Mouse (Mus musculus) urinary bladder, postnatal 4 days (tissue): Measurements from ENCODE around the gene Olfr26.
"Not testable (repeated sequence)": the region's sequence is repeated elsewhere in the genome, so short reads cannot be mapped to it uniquely, and the experiment has no call there.

Experiments used
- DNase-seq, 2 experiments: peaks; one replicate each; pipeline ENCODE4 v3.0.0; 2021 to 2022; ENCODE audit warnings: low spot score in 2 of 2

Olfr26 gene

DNA sequence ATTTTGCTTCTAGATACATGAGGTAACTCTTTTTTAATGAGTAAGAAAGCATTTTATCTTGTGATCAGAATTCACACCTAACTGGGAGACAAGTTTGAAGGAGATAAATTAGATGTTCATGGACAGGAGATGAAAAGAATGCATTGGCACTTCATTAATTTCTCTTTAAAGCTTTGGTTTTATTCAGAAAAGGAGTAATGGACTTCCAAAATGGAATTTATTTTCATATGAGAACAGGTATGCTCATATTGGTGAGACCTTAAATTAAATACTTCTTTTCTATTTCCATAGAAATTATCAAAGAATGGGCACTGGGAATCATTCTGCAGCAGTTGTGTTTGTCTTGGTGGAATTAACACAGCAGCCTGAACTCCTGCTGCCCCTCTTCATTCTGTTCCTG, at the start of gene Olfr26:
TSS of gene Olfr26 (plus strand) at position 301 of the 400 bp plus-strand sequence.
- DNase-seq, result no peak

DNA sequence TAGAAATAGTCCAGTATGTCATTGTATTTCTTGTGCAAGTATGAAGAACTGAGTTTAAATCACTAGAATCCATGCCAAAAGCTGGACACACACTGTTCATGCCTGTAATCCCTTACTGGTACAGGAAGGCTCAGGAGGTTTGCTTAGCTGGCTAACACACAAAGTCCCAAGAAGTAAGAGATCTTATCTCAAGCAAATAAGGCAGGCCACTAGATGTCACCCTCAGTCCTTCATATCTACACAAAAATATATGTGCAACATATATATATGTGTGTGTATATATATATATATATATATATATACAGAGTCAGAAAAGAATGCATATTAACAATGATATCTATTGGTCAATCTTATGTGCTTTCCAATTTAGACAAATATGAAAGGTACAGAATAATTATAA, 49.2 kb upstream of the Olfr26 start:
- DNase-seq, result no peak

- no peak for DNase-seq
Measured at GRCm38 (mm10) chr9:38814314-38814713, 40.5 kb upstream of the Olfr26 start, which contains the start of gene Olfr922. Gene Olfr922, plus strand, starts transcription at chr9:38814614.

DNA sequence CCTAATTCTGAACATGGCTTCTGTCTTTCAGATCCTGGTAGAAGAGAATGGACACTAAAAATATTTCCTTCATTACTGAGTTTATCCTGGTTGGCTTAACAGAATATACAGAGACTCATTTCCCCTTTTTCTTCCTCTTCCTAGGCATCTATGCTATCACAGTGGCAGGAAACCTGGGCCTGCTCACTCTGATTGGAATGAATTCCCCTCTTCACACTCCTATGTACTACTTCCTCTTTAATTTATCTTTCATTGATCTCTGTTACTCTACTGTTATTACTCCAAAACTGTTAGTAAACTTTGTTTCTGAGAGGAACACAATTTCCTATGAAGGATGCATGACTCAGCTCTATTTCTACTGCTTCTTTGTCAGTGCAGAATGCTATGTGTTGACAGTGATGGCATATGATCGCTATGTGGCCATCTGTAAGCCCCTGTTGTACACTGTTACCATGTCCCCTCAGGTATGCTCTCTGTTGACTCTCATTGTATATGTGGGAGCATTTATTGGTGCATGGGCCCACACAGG, 39.3 kb upstream of the Olfr26 start:
- no peak for DNase-seq

GRCm38 (mm10) chr9:38826245-38826644, 28.6 kb upstream of the Olfr26 start, which contains the start of gene Olfr923:
Gene Olfr923, plus strand, starts transcription at chr9:38826545.
- DNase-seq, result no peak

DNA sequence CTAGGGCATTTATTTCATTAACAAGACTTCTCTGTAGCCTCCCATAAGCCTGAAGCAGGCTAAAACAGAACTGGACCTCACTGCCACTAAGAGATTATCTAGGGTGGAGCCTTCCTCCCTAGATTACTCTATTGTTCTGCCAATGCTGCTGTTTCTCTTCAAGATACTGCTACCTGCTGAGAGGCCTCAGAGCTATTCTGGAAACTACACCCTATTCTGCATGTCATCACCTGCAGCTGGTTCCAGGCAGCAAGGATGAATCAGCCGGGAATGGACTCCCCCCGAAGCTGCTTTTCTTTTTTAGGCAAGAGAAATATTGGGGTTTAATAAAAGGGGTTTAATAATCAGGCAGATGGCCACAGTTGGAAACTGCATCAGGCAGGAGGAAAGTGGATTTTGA, 21.8 kb upstream of the Olfr26 start:
- DNase-seq, result no peak

DNA sequence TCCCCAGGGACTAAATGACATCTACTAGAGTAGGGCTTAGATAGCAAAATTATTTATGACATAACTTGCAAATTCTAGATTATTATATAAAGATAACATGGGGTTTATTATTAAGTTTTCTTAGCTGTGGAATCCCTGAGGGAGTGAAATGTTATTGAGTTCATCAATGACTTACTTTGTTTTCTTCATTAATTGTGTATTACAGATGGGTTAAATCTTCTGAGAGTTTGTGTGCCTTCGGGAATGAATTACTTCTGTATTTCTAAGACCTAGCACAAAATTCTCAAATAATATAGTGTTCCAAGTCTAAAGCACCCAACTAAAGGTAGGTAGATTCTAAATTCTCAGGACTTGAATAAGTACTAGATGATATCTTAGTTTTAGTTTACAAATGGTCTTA, 10.7 kb upstream of the Olfr26 start, which contains the start of gene Olfr924:
TSS of gene Olfr924 (plus strand) at position 301 of the 400 bp plus-strand sequence.
- DNase-seq, result no peak

DNA sequence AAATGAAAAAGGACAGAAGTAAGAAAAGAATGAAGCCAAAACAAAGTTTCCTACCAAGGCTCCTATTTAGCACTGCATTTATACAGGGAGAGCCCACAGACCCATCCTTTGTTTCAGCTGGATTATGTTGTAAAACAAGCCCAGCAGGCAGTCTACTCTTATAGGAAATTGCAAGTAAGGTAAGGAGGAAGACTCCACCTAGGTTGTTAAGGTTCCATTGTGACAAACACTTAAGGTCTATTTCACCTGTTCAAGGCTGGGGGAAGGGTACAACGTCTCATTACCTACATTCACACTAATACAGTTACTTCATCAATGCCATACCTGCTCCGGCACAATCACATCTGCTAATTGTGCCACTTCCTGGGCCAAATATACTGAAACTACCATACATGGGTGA, 20.0 kb downstream of the Olfr26 start:
- DNase-seq, result not testable (repeated sequence)

DNA sequence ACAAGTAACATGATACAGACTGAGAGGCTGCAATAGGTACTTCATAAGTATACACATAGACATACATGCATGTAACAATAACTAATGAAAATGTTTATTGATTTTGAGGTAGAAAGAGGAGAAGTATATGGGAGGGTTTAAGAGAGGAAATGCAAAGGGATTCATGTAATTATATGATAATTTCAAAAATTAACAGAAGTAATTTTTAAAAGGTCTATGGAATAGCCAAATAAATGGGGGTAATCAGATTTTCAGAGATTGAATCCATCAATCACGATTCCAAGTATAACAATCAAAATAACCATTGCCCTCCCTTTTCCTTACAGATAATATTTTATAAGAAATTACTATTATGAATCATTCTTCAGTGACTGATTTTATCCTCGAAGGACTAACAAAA, 22.0 kb downstream of the Olfr26 start, which contains the start of gene Olfr926:
TSS of gene Olfr926 (plus strand) at position 301 of the 400 bp plus-strand sequence.
- no peak for DNase-seq
